ENCODE assay signal across 8 mouse cellular contexts in the genomic region with DNA sequence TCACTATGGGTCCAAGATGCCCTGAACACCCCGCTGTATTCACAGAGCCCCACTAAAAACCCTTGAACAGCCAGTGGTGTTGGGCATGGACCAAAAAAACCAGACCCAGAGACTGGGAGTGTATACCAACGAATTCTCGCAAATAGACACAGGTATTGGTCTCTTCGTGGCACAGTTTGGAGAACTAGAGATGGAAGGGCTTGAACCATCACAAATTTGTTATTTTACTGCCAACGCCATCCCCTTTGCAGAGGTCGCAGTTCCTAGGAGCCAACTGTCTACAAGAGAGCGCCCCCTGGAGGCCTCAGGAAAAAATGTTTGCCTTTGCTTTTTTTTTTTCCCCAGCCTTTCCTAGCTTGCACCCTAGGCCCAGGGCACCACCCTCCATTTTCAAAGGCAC.
DNase-seq lines count a peak whose midpoint lies in the region; ATAC-seq and TF ChIP-seq lines count a peak whose summit lies in the region.

No protein-coding gene starts in this region.

- no peaks in the 10 kb centered on the region for H3K27me3 ChIP-seq in forebrain, postnatal 0 days (ENCODE audit: insufficient read depth, low read length)
- H3K27me3 ChIP-seq in neural tube, embryonic 14.5 days (ENCODE audit: control insufficient read depth, insufficient read depth, low read length) = no peaks in the 10 kb centered on the region

- peak; percentile 65 for TF ChIP-seq CTCF in forebrain, postnatal 0 days (IDR thresholded peaks at IDR 0.05; ENCODE audit: low read depth)

- H3K9ac ChIP-seq in forebrain, postnatal 0 days = no peak overlapping the region
- H3K9ac ChIP-seq in neural tube, embryonic 14.5 days (replicated peaks; ENCODE audit: low read depth, low read length) = no peak overlapping the region

- no peak overlapping the region for H3K4me2 ChIP-seq in forebrain, postnatal 0 days (ENCODE audit: low read depth)
- no peak overlapping the region for H3K4me2 ChIP-seq in neural tube, embryonic 14.5 days (ENCODE audit: low read depth, low read length)

- H3K9me3 ChIP-seq in forebrain, postnatal 0 days (ENCODE audit: low read length) = no peaks in the 10 kb centered on the region
- no peaks in the 10 kb centered on the region for H3K9me3 ChIP-seq in neural tube, embryonic 14.5 days (ENCODE audit: control insufficient read depth, low read length)

- peak; percentile 7 to 40 for DNase-seq in cerebellum, adult 18-20 months
- peak; percentile 9 for DNase-seq in 3T3-L1 (ENCODE audit: low read depth, low spot score)
- peak; percentile 35 for DNase-seq in c-Kit-positive CD71-positive TER-119-positive erythroid progenitor cells, embryonic 14.5 days (ENCODE audit: low spot score)
- DNase-seq in forebrain, postnatal 0 days = peak; percentile 56
- peak; percentile 16 to 56 for DNase-seq in kidney, postnatal 36 days
- no peak for DNase-seq in testis, postnatal 14 days (ENCODE audit: low spot score)

- H3K36me3 ChIP-seq in forebrain, postnatal 0 days (ENCODE audit: insufficient read depth) = no peaks in the 10 kb centered on the region
- H3K36me3 ChIP-seq in neural tube, embryonic 14.5 days (ENCODE audit: control insufficient read depth, insufficient read depth, low read length) = no peaks in the 10 kb centered on the region

- H3K4me3 ChIP-seq in forebrain, postnatal 0 days (ENCODE audit: low read depth, low read length) = no peak overlapping the region
- no peak overlapping the region for H3K4me3 ChIP-seq in neural tube, embryonic 14.5 days (ENCODE audit: low read depth, low read length)

- peak overlapping the region; percentile 47 for H3K27ac ChIP-seq in forebrain, postnatal 0 days (ENCODE audit: low read depth, low read length)
- peak overlapping the region; percentile 23; the same call in 1 of the 2 replicates for H3K27ac ChIP-seq in neural tube, embryonic 14.5 days (ENCODE audit: low read depth, low read length)

- H3K4me1 ChIP-seq in forebrain, postnatal 0 days (ENCODE audit: insufficient read depth) = peaks cover 3% of the 10 kb centered on the region
- H3K4me1 ChIP-seq in neural tube, embryonic 14.5 days (ENCODE audit: control insufficient read depth, insufficient read depth, low read length) = peaks cover 6% of the 10 kb centered on the region; the same call in 1 of the 2 replicates

- no peak for ATAC-seq in cerebellum, adult (ENCODE audit: insufficient number of reproducible peaks, low FRiP score, low TSS enrichment)
- no peak for ATAC-seq in forebrain, postnatal 0 days
- ATAC-seq in neural tube, embryonic 14.5 days (ENCODE audit: low read depth) = no peak

- 30% methylated on average over 7 of the region's 7 CpGs for WGBS in forebrain, postnatal 0 days
- WGBS in neural tube, embryonic 14.5 days = 37% methylated on average over 7 of the region's 7 CpGs
